Mouse (Mus musculus) CD4-positive, CD25-positive, alpha-beta regulatory T cell, adult 9 weeks (primary cell): Measurements from ENCODE around the gene Ints11. TPM values are rescaled to one million over a fixed set of nuclear protein-coding genes. Genes with fewer than 3 reads are reported as not detected.

Experiments used
- polyA plus RNA-seq: library from polyadenylated mRNA; unstranded; fragments of 100-300 nt; shearing (Covaris generic); gene quantifications from one replicate; pipeline ENCODE4 v1.2.1, GENCODE M21; 2017

The Ints11 gene
- polyA plus RNA-seq: 75.8 TPM

DNA sequence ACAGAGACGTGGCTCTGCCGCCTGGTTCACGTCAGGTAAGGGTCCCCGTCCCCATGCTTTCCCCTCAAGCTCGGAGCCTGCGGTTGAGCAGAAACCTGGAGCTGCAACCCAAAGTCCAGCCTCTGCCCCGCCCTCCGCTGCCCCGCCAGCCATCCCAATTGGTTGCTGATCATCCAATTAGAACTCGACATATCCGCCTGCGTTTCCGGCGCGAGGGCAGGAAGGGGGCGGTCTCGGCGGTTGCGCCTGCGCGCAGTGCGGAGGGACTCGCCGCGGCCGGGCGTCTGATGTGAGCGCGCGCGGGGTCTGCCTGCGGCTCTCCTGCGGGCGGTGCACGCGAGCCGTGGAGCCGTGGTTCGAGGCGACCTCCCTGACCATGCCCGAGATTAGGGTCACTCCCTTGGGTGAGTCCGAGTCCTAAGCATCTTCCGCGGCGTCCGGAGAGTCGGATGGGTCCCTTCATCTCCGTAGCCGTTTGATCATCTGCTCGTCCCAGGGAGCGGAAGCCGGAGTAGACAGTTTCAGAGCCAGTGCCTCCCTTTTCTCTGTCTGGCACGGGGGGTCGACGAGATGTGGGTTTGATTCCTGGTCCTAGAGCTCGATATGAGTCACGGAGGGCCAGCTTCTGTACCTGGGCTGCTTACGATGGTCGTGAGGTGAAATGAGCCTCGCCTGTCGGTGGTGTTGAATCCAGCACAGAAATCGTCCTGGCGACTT is at the start of gene Ints11, which contains the start of gene Cptp:
TSS of gene Ints11 (plus strand) at position 230 of the 717 bp plus-strand sequence.
TSS of gene Cptp (minus strand) at position 124 of the 717 bp plus-strand sequence.

DNA sequence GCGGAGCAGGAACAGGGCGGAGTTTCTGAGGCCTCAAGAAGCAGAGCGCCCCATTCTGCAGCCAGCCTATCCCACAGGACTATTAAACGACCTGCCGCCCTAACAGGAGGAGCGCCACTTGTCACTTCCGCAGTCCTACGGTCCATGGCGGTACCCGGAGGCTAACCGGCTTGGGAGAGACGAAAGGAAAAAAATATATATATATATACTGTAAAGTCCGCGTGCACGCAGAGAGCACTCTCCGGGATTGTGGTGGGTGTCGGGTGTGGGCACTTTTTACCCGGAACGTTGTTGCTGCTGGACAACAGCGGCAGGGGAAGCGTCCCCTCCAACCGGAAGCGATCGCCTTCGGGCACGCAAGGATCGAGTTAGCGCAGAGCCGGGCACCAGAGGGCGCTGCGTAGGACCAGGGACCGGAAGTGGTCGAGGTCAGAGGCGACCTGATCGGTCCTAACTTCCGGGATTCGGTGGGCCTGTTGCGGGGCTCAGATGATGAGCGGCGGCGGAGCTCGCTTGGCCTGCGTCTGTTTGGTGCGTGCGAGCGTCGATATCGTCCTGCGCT is 38.1 kb upstream of the Ints11 start, which contains the start of gene Aurkaip1:
TSS of gene Aurkaip1 (plus strand) at position 68 of the 562 bp plus-strand sequence.

DNA sequence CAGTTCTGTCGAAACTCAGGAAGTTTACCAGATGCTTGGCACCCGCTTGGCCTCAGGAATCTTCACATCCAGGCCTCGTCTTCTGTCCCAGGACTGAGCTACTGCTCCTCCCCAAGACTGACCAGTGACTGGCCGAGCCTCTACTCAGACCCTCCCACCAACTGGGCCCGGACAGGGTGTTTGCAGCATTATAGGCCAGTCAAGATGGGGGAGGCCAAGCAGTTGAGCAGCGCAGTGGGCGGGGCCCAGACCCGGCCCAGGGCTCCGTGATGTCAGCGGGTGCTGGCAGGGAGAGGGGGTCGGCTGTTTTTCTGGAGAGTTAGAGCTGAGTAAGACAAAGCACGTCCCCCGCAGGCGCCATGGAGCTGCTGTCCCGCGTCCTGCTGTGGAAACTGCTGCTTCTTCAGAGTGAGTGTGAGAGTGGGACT is 29.8 kb upstream of the Ints11 start, which contains the start of gene Mxra8:
TSS of gene Mxra8 (plus strand) at position 198 of the 428 bp plus-strand sequence.

DNA sequence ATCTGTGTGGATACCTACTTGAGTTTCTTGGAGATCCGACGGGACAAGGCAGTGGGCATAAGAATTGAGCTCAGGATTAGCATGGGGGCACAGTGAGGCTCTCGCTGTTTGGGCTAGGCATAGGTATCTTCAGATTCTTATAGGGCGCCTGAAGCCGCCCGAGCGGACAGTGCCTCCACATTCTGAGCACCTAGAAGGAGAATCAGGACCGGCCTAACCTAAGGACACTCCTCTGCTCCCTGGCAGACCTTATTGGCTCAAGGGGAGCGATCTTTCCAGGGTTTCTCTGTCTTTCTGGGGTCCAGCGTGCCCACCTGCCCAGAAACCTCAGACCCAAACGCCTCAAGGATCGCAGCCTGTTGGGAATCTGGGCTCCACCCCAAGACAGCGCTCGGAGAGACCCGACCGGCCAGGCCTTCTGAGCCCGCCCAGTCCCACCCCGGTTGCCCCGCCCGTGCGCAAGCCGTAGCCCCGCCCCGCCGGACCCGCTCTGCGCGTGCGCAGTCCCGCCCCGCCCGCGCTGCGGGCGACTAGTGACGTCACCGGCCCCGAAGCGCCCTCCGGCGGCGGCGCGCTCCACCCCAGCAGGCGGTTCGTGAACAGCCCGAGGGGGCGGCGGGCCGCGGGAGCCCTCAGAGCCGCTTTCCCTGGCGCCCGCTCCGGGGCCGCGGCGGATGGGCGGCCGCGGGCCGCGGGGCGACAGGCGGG is 22.3 kb upstream of the Ints11 start, which contains the start of gene Dvl1:
TSS of gene Dvl1 (plus strand) at position 532 of the 708 bp plus-strand sequence.

DNA sequence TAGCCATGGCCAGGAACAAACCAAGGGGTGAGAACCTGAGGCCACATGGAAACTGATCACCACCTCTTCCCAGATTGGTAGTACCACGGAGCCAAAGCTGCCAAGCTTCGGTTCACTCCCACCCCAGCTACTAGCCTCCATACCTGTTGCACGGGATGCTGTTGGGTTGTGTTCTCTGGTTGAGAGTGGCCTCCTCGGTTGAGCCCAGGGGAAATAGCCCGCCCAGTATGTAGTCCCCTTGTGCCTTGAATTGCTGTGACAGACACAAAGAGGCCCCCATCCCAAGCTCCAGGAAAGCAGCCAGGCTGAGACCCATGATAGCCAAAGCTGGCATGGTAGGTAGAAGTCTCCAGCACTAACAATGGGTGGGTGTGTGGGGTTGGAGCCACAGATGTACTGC is 6.3 kb upstream of the Ints11 start, which contains the start of gene Tas1r3:
TSS of gene Tas1r3 (minus strand) at position 362 of the 400 bp plus-strand sequence.

DNA sequence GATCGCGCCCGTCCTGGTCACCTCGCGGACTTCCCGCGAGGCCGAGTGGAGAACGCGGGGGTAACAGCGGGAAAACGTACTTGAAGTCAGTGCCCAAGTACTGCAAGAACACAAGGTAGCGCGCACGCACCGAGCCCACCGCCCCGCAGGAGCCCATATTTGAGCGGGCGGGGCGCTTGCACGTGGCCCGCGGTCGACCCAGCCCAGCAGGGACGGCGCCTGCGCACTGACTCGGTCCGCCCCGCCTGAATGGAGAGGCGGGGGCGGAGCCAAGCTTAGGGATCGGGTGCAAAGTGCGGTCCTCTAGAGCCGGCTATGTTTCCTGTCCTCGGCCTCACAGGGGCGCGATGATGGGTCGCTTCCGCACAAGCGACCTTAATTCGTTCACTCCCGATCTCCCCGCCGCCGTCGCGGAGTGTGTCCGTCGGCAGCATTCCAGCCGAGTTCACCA is 22.2 kb downstream of the Ints11 start, which contains the start of the genes Pusl1 and Acap3:
TSS of gene Pusl1 (minus strand) at position 231 of the 451 bp plus-strand sequence.
TSS of gene Acap3 (plus strand) at position 272 of the 451 bp plus-strand sequence.

Other genes starting within 250 kb of the Ints11 start
- 160 TPM for gene Cdk11b, start 244.7 kb upstream of the Ints11 start, polyA plus RNA-seq
- not detected for gene Gm10563, start 224.1 kb upstream of the Ints11 start, polyA plus RNA-seq
- gene Mmp23, start 216.2 kb upstream of the Ints11 start, polyA plus RNA-seq: 0.19 TPM
- gene Mib2, start 200.3 kb upstream of the Ints11 start, polyA plus RNA-seq: 30.9 TPM
- gene Fndc10, start 175.2 kb upstream of the Ints11 start, polyA plus RNA-seq: 0.72 TPM
- gene Ssu72, start 164.7 kb upstream of the Ints11 start, polyA plus RNA-seq: 160 TPM
- gene Tmem240, start 134.7 kb upstream of the Ints11 start, polyA plus RNA-seq: 0.15 TPM
- gene Atad3a, start 108.5 kb upstream of the Ints11 start, polyA plus RNA-seq: 28.3 TPM
- gene Vwa1, start 94.8 kb upstream of the Ints11 start, polyA plus RNA-seq: 0.10 TPM
- not detected for gene Tmem88b, start 83.7 kb upstream of the Ints11 start, polyA plus RNA-seq
- not detected for gene Ankrd65, start 79.1 kb upstream of the Ints11 start, polyA plus RNA-seq
- 151 TPM for gene Mrpl20, start 66.7 kb upstream of the Ints11 start, polyA plus RNA-seq
- gene Ccnl2, start 57.1 kb upstream of the Ints11 start, polyA plus RNA-seq: 114 TPM
- 211 TPM for gene Aurkaip1, start 38.3 kb upstream of the Ints11 start, polyA plus RNA-seq
- 4.8 TPM for gene Mxra8, start 29.9 kb upstream of the Ints11 start, polyA plus RNA-seq
- gene Dvl1, start 22.1 kb upstream of the Ints11 start, polyA plus RNA-seq: 3.0 TPM
- gene Tas1r3, start 6.2 kb upstream of the Ints11 start, polyA plus RNA-seq: 0.99 TPM
- 23.9 TPM for gene Cptp, start 106 bp upstream of the Ints11 start, polyA plus RNA-seq
- gene Pusl1, start 22.2 kb downstream of the Ints11 start, polyA plus RNA-seq: 35.9 TPM
- gene Acap3, start 22.3 kb downstream of the Ints11 start, polyA plus RNA-seq: 5.7 TPM
- gene Ube2j2, start 74.3 kb downstream of the Ints11 start, polyA plus RNA-seq: 12.6 TPM
- gene C1qtnf12, start 92.8 kb downstream of the Ints11 start, polyA plus RNA-seq: 11.2 TPM
- gene B3galt6, start 123.1 kb downstream of the Ints11 start, polyA plus RNA-seq: 0.98 TPM
- 590 TPM for gene Sdf4, start 123.3 kb downstream of the Ints11 start, polyA plus RNA-seq
- 948 TPM for gene Tnfrsf4, start 144.3 kb downstream of the Ints11 start, polyA plus RNA-seq
- 768 TPM for gene Tnfrsf18, start 156.6 kb downstream of the Ints11 start, polyA plus RNA-seq
- gene Ttll10, start 189.9 kb downstream of the Ints11 start, polyA plus RNA-seq: 0.35 TPM
- gene 9430015G10Rik, start 240.4 kb downstream of the Ints11 start, polyA plus RNA-seq: 40.7 TPM